Comparison of ENCODE assay signal across 19 mouse cellular contexts in genomic region chr1:39526371-39527167, GRCm38 (mm10). TPM values are rescaled to one million over a fixed set of nuclear protein-coding genes. Genes with fewer than 3 reads are reported as not detected.
DNase-seq lines count a peak whose midpoint lies in the region; ATAC-seq lines count a peak whose summit lies in the region.
"Had no signal": no experiment of that assay in that cellular context is flagged by ENCODE, and none has a peak within 500 bp of the region (broad histone marks: within the 10 kb centered on the region; RNA-seq: fewer than 3 reads in every experiment).

No protein-coding gene starts in this region.

- ATAC-seq in granulocyte monocyte progenitor cell, adult 5-6 weeks (replicated peaks; ENCODE audit: poor library complexity, severe bottlenecking) = peak; percentile 24
- ATAC-seq in intestine, embryonic 16.5 days = no peak
- ATAC-seq: forebrain, embryonic 16.5 days had no signal

- H3K4me3 ChIP-seq in intestine, embryonic 16.5 days (ENCODE audit: low read length) = no peak overlapping the region
- H3K4me3 ChIP-seq: embryonic facial prominence, embryonic 13.5 days; forebrain, embryonic 10.5 days; gastrocnemius, adult 2 months; hindbrain, embryonic 10.5 days; hindbrain, embryonic 15.5 days; liver, embryonic 12.5 days; myocyte; neural tube, embryonic 12.5 days had no signal

- no peak overlapping the region for H3K27ac ChIP-seq in intestine, embryonic 16.5 days (ENCODE audit: low read length)
- H3K27ac ChIP-seq: embryonic facial prominence, embryonic 13.5 days; forebrain, embryonic 10.5 days; gastrocnemius, adult 2 months; hindbrain, embryonic 10.5 days; hindbrain, embryonic 15.5 days; liver, embryonic 12.5 days; neural tube, embryonic 12.5 days; stomach, postnatal 0 days had no signal

- H3K36me3 ChIP-seq in intestine, embryonic 16.5 days (ENCODE audit: control insufficient read depth, insufficient read depth, low read length) = no peaks in the 10 kb centered on the region
- H3K36me3 ChIP-seq: embryonic facial prominence, embryonic 13.5 days; forebrain, embryonic 10.5 days; hindbrain, embryonic 10.5 days; hindbrain, embryonic 15.5 days; liver, embryonic 12.5 days; neural tube, embryonic 12.5 days had no signal

- H3K4me1 ChIP-seq in intestine, embryonic 16.5 days (ENCODE audit: control insufficient read depth, insufficient read depth, low read length) = no peaks in the 10 kb centered on the region
- H3K4me1 ChIP-seq: hindbrain, embryonic 15.5 days; neural tube, embryonic 12.5 days had no signal

- intact Hi-C loops in heart, postnatal 36 days (cut with DNase I) = loop anchor here (10.0 kb wide), 1 partner anchor 322 kb away; no protein-coding TSS in a partner anchor

- peak; percentile 21 for DNase-seq in heart, adult 8-10 months (ENCODE audit: low spot score)
- no peak for DNase-seq in heart, postnatal 36 days
- DNase-seq in lung, adult 18-20 months = peak; percentile 36 to 61
- DNase-seq in lung, postnatal 4 days = no peak
- DNase-seq in 416B (ENCODE audit: low read depth) = peak; percentile 58

- H3K27me3 ChIP-seq in intestine, embryonic 16.5 days (replicated peaks; ENCODE audit: control insufficient read depth, insufficient read depth, low read length) = no peaks in the 10 kb centered on the region
- H3K27me3 ChIP-seq: embryonic facial prominence, embryonic 13.5 days; hindbrain, embryonic 15.5 days; liver, embryonic 12.5 days; neural tube, embryonic 12.5 days had no signal

- H3K4me2 ChIP-seq in intestine, embryonic 16.5 days (ENCODE audit: low read depth, low read length) = no peak overlapping the region
- H3K4me2 ChIP-seq: embryonic facial prominence, embryonic 13.5 days; hindbrain, embryonic 15.5 days; liver, embryonic 12.5 days; midbrain, embryonic 11.5 days; neural tube, embryonic 12.5 days had no signal

- H3K9me3 ChIP-seq in intestine, embryonic 16.5 days (ENCODE audit: control insufficient read depth, low read length) = no peaks in the 10 kb centered on the region
- H3K9me3 ChIP-seq: embryonic facial prominence, embryonic 13.5 days; forebrain, embryonic 10.5 days; hindbrain, embryonic 10.5 days; hindbrain, embryonic 15.5 days; liver, embryonic 12.5 days; neural tube, embryonic 12.5 days had no signal

- no peak overlapping the region for H3K9ac ChIP-seq in intestine, embryonic 16.5 days (ENCODE audit: low read depth, low read length)
- H3K9ac ChIP-seq: embryonic facial prominence, embryonic 13.5 days; hindbrain, embryonic 15.5 days; liver, embryonic 12.5 days; liver, postnatal 0 days; neural tube, embryonic 12.5 days had no signal

- WGBS in intestine, embryonic 16.5 days = 80% methylated on average over 9 of the region's 9 CpGs

RNA-seq across cellular contexts. Expression of gene Cnot11, which starts 8.2 kb away (rescaled TPM):
- 10 to 100 TPM; 13.3 to 15.1 (median 14.3) TPM for total RNA-seq in heart, adult 8-10 months (2022)
- total RNA-seq in heart, postnatal 36 days (2021) = 10 to 100 TPM; 13.8 to 14.7 TPM
- total RNA-seq in granulocyte monocyte progenitor cell, adult 5-6 weeks (2014; fragmentation: Nextera tagmentation) = 16.3 and 28.7 TPM in 2 replicates
- total RNA-seq in granulocyte monocyte progenitor cell, adult 5-6 weeks (2017) = 25.9 and 28.3 TPM in 2 replicates
- 12.9 and 13.9 TPM in 2 replicates for polyA plus RNA-seq in intestine, embryonic 16.5 days (2015; fragmentation: Nextera tagmentation; extraction: Ambion mirVana)

RNA-seq across cellular contexts. Expression of gene Tbc1d8, which starts 48.0 kb away (rescaled TPM):
- total RNA-seq in heart, adult 8-10 months (2022) = 1 to 10 TPM; 5.6 to 8.9 (median 5.8) TPM
- 1 to 10 TPM; 5.5 to 6.5 TPM for total RNA-seq in heart, postnatal 36 days (2021)
- total RNA-seq in granulocyte monocyte progenitor cell, adult 5-6 weeks (2014; fragmentation: Nextera tagmentation) = 14.2 and 44.5 TPM in 2 replicates
- total RNA-seq in granulocyte monocyte progenitor cell, adult 5-6 weeks (2017) = 9.7 and 13.8 TPM in 2 replicates
- polyA plus RNA-seq in intestine, embryonic 16.5 days (2015; fragmentation: Nextera tagmentation; extraction: Ambion mirVana) = 7.3 and 7.4 TPM in 2 replicates

RNA-seq across cellular contexts. Expression of gene Rnf149, which starts 50.6 kb away (rescaled TPM):
- 1 to 10 TPM; 6.2 to 9.5 (median 7.8) TPM for total RNA-seq in heart, adult 8-10 months (2022)
- 10 to 100 TPM in 1 of 2 experiments, 1 to 10 TPM in 1; 7.7 to 10.3 TPM for total RNA-seq in heart, postnatal 36 days (2021)
- total RNA-seq in granulocyte monocyte progenitor cell, adult 5-6 weeks (2014; fragmentation: Nextera tagmentation) = 34.0 and 37.2 TPM in 2 replicates
- total RNA-seq in granulocyte monocyte progenitor cell, adult 5-6 weeks (2017) = 34.6 and 34.8 TPM in 2 replicates
- 13.5 and 26.3 TPM in 2 replicates for polyA plus RNA-seq in intestine, embryonic 16.5 days (2015; fragmentation: Nextera tagmentation; extraction: Ambion mirVana)

Comparison
In these comparisons a context has a peak if more than half of its experiments do, and no peak if none do; other contexts are left out.
1. DNase-seq: peak in heart, adult 8-10 months (single experiment), lung, adult 18-20 months (2 of 2) and 416B (single experiment); none in heart, postnatal 36 days (0 of 2) and lung, postnatal 4 days (0 of 2).